Mouse (Mus musculus): ENCODE results near the gene Usp7. TPM values are rescaled to one million over a fixed set of nuclear protein-coding genes. Genes with fewer than 3 reads are reported as not detected.

Gene Usp7
- polyA plus RNA-seq, 1 experiment from 2014 or later = 26.5 TPM

GRCm38 (mm10) chr16:8663606-8664539, 128.2 kb downstream of the Usp7 start:
- Histone ChIP-seq H3K9ac (ENCODE audit: low read depth, low read length) (no peak overlapping the region), H3K36me3 (ENCODE audit: control insufficient read depth, insufficient read depth, low read length) (peaks cover 20% of the 10 kb centered on the region), H3K9me3 (replicated peaks; ENCODE audit: control insufficient read depth, low read length, poor library complexity, severe bottlenecking) (no peaks in the 10 kb centered on the region), H3K27ac (ENCODE audit: low read length) (no peak overlapping the region), H3K4me1 (ENCODE audit: control insufficient read depth, insufficient read depth, low read length) (peaks cover 19% of the 10 kb centered on the region), H3K27me3 (ENCODE audit: control insufficient read depth, insufficient read depth, low read depth, low read length) (no peaks in the 10 kb centered on the region), H3K4me2 (ENCODE audit: low read length) (no peak overlapping the region), H3K4me3 (ENCODE audit: low read depth, low read length) (no peak overlapping the region)
- peak; percentile 16; the same call in 1 of the 2 replicates for ATAC-seq
- 77% methylated on average over 24 of the region's 24 CpGs for WGBS

DNA sequence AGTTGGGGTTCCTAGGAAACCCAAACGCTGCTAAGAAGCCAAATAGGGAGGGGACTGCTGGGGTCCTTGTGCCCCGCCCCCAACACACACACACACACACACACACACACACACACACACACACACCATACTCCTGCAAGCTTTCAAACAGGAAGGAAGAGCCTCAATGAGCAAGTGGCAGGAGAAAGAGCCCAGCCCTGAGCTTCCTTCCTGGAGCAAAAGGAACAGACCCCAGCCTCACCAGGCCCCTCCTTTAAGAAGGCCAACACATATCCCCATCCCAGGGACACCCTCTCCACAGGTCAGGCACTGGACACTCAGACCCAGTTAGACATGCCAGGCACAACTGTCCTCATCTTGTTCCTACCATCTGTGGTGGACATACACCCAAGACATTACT, 129.1 kb downstream of the Usp7 start:
- Histone ChIP-seq H3K27ac (ENCODE audit: low read length) (no peak overlapping the region), H3K9me3 (replicated peaks; ENCODE audit: control insufficient read depth, low read length, poor library complexity, severe bottlenecking) (no peaks in the 10 kb centered on the region), H3K36me3 (ENCODE audit: control insufficient read depth, insufficient read depth, low read length) (peaks cover 22% of the 10 kb centered on the region)

GRCm38 (mm10) chr16:8658764-8659163, 133.3 kb downstream of the Usp7 start:
- H3K4me2 ChIP-seq (ENCODE audit: low read length) = no peak overlapping the region
- H3K9me3 ChIP-seq (replicated peaks; ENCODE audit: control insufficient read depth, low read length, poor library complexity, severe bottlenecking) = no peaks in the 10 kb centered on the region
- peaks cover 28% of the 10 kb centered on the region for H3K36me3 ChIP-seq (ENCODE audit: control insufficient read depth, insufficient read depth, low read length)
- no peak overlapping the region for H3K4me3 ChIP-seq (ENCODE audit: low read depth, low read length)
- ATAC-seq = no peak
- WGBS = 84% methylated on average over 4 of the region's 4 CpGs
- H3K9ac ChIP-seq (ENCODE audit: low read depth, low read length) = no peak overlapping the region
- no peaks in the 10 kb centered on the region for H3K27me3 ChIP-seq (ENCODE audit: control insufficient read depth, insufficient read depth, low read depth, low read length)
- H3K27ac ChIP-seq (ENCODE audit: low read length) = no peak overlapping the region
- no peaks in the 10 kb centered on the region for H3K4me1 ChIP-seq (ENCODE audit: control insufficient read depth, insufficient read depth, low read length)

More for the DNA sequence above, 129.1 kb downstream of the Usp7 start:
- peaks cover 10% of the 10 kb centered on the region for H3K4me1 ChIP-seq (ENCODE audit: control insufficient read depth, insufficient read depth, low read length)
- H3K27me3 ChIP-seq (ENCODE audit: control insufficient read depth, insufficient read depth, low read depth, low read length) = no peaks in the 10 kb centered on the region
- WGBS = 94% methylated on average over 2 of the region's 2 CpGs
- H3K4me3 ChIP-seq (ENCODE audit: low read depth, low read length) = no peak overlapping the region
- no peak for ATAC-seq
- no peak overlapping the region for H3K9ac ChIP-seq (ENCODE audit: low read depth, low read length)
- H3K4me2 ChIP-seq (ENCODE audit: low read length) = no peak overlapping the region

DNA sequence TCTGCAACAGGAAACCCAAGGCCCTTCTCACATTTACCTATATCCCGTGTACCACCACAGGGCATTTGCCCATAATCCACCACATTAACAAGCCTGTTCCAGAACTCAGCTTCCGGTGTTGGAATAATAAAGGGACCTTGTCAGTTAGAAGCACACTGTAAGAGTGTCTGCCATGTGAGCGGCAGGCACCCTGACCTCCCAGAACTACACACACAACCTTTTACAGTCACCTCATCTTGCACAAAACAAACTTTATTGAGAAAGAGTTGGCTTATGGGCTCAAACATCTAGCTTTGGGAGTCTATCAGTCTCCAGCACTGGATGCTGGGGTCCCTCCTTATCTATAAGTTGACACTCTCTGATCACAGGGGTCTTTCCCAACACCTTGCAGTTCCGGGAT, 133.8 kb downstream of the Usp7 start:
- Histone ChIP-seq H3K4me1 (ENCODE audit: control insufficient read depth, insufficient read depth, low read length) (no peaks in the 10 kb centered on the region), H3K9ac (ENCODE audit: low read depth, low read length) (no peak overlapping the region), H3K4me2 (ENCODE audit: low read length) (no peak overlapping the region), H3K27ac (ENCODE audit: low read length) (no peak overlapping the region), H3K36me3 (ENCODE audit: control insufficient read depth, insufficient read depth, low read length) (peaks cover 28% of the 10 kb centered on the region), H3K9me3 (replicated peaks; ENCODE audit: control insufficient read depth, low read length, poor library complexity, severe bottlenecking) (no peaks in the 10 kb centered on the region), H3K4me3 (ENCODE audit: low read depth, low read length) (no peak overlapping the region), H3K27me3 (ENCODE audit: control insufficient read depth, insufficient read depth, low read depth, low read length) (no peaks in the 10 kb centered on the region)
- no peak for ATAC-seq
- 80% methylated on average over 4 of the region's 4 CpGs for WGBS

- Histone ChIP-seq H3K36me3 (ENCODE audit: control insufficient read depth, insufficient read depth, low read length) (peaks cover 31% of the 10 kb centered on the region), H3K4me2 (ENCODE audit: low read length) (no peak overlapping the region), H3K4me3 (ENCODE audit: low read depth, low read length) (no peak overlapping the region), H3K9me3 (replicated peaks; ENCODE audit: control insufficient read depth, low read length, poor library complexity, severe bottlenecking) (no peaks in the 10 kb centered on the region), H3K9ac (ENCODE audit: low read depth, low read length) (no peak overlapping the region), H3K27ac (ENCODE audit: low read length) (no peak overlapping the region), H3K4me1 (ENCODE audit: control insufficient read depth, insufficient read depth, low read length) (no peaks in the 10 kb centered on the region), H3K27me3 (ENCODE audit: control insufficient read depth, insufficient read depth, low read depth, low read length) (no peaks in the 10 kb centered on the region)
- WGBS = 85% methylated on average over 2 of the region's 2 CpGs
- ATAC-seq = no peak
Observed at GRCm38 (mm10) chr16:8656256-8656655, 135.9 kb downstream of the Usp7 start.

DNA sequence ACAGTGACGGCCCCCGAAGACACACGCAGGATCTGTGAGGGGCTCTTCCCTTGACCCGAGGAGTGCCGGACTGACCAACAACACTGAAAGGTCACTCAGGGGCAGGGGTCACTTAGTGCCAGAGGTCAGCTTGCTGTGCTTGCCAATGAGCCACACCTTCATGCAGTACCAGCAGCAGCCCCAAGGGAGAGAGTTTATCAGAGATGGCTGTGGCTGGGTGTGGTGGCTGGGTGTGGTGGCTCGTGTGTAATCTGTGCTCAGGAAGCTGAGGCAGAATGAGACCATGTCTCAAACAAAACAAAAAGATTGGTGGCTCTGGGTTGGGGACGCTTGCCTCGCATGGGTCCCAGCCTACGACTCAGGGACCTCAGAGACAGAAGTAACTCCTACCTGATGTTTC, 136.5 kb downstream of the Usp7 start:
- peaks cover 30% of the 10 kb centered on the region for H3K36me3 ChIP-seq (ENCODE audit: control insufficient read depth, insufficient read depth, low read length)
- ATAC-seq = no peak
- 86% methylated on average over 9 of the region's 9 CpGs for WGBS
- H3K27ac ChIP-seq (ENCODE audit: low read length) = no peak overlapping the region
- H3K4me2 ChIP-seq (ENCODE audit: low read length) = no peak overlapping the region
- no peak overlapping the region for H3K9ac ChIP-seq (ENCODE audit: low read depth, low read length)
- H3K4me3 ChIP-seq (ENCODE audit: low read depth, low read length) = no peak overlapping the region
- H3K9me3 ChIP-seq (replicated peaks; ENCODE audit: control insufficient read depth, low read length, poor library complexity, severe bottlenecking) = no peaks in the 10 kb centered on the region
- no peaks in the 10 kb centered on the region for H3K4me1 ChIP-seq (ENCODE audit: control insufficient read depth, insufficient read depth, low read length)
- no peaks in the 10 kb centered on the region for H3K27me3 ChIP-seq (ENCODE audit: control insufficient read depth, insufficient read depth, low read depth, low read length)

GRCm38 (mm10) chr16:8655108-8655507, 137.0 kb downstream of the Usp7 start:
- no peak for ATAC-seq
- H3K27me3 ChIP-seq (ENCODE audit: control insufficient read depth, insufficient read depth, low read depth, low read length) = no peaks in the 10 kb centered on the region
- H3K36me3 ChIP-seq (ENCODE audit: control insufficient read depth, insufficient read depth, low read length) = peaks cover 26% of the 10 kb centered on the region
- no peak overlapping the region for H3K4me3 ChIP-seq (ENCODE audit: low read depth, low read length)
- no peak overlapping the region for H3K9ac ChIP-seq (ENCODE audit: low read depth, low read length)
- no peaks in the 10 kb centered on the region for H3K4me1 ChIP-seq (ENCODE audit: control insufficient read depth, insufficient read depth, low read length)
- H3K9me3 ChIP-seq (replicated peaks; ENCODE audit: control insufficient read depth, low read length, poor library complexity, severe bottlenecking) = no peaks in the 10 kb centered on the region
- H3K27ac ChIP-seq (ENCODE audit: low read length) = no peak overlapping the region
- 88% methylated on average over 6 of the region's 6 CpGs for WGBS
- H3K4me2 ChIP-seq (ENCODE audit: low read length) = no peak overlapping the region

DNA sequence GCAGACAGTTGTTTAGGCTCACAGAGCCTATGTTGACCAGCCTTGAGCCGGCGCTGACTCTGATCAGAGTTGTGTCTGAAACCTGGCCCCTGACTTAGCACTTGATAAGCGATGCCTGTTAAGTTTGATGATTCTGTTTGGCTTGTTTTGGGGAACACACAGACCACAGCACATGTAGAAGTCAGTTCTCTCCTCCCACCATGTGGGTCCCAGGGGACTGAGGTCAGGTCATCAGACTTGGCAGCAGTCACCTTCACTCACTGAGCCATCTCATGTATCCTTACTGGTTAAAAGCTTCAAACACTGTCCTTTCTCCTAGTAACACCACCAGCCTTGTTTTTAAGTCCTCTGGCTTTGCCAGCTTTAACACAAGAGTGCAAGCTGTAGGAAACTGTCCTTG, 142.1 kb downstream of the Usp7 start:
- WGBS = 92% methylated on average over 3 of the region's 3 CpGs
- Histone ChIP-seq H3K4me1 (ENCODE audit: control insufficient read depth, insufficient read depth, low read length) (no peaks in the 10 kb centered on the region), H3K4me3 (ENCODE audit: low read depth, low read length) (no peak overlapping the region), H3K27ac (ENCODE audit: low read length) (no peak overlapping the region), H3K9me3 (replicated peaks; ENCODE audit: control insufficient read depth, low read length, poor library complexity, severe bottlenecking) (no peaks in the 10 kb centered on the region), H3K9ac (ENCODE audit: low read depth, low read length) (no peak overlapping the region), H3K36me3 (ENCODE audit: control insufficient read depth, insufficient read depth, low read length) (peaks cover 22% of the 10 kb centered on the region), H3K4me2 (ENCODE audit: low read length) (no peak overlapping the region), H3K27me3 (ENCODE audit: control insufficient read depth, insufficient read depth, low read depth, low read length) (no peaks in the 10 kb centered on the region)
- ATAC-seq = no peak

GRCm38 (mm10) chr16:8645546-8645945, 146.6 kb downstream of the Usp7 start:
- H3K4me1 ChIP-seq (ENCODE audit: control insufficient read depth, insufficient read depth, low read length) = no peaks in the 10 kb centered on the region
- H3K9ac ChIP-seq (ENCODE audit: low read depth, low read length) = no peak overlapping the region
- peaks cover 27% of the 10 kb centered on the region for H3K36me3 ChIP-seq (ENCODE audit: control insufficient read depth, insufficient read depth, low read length)
- 82% methylated on average over 6 of the region's 6 CpGs for WGBS
- H3K27me3 ChIP-seq (ENCODE audit: control insufficient read depth, insufficient read depth, low read depth, low read length) = no peaks in the 10 kb centered on the region
- H3K4me3 ChIP-seq (ENCODE audit: low read depth, low read length) = no peak overlapping the region
- no peak for ATAC-seq
- H3K9me3 ChIP-seq (replicated peaks; ENCODE audit: control insufficient read depth, low read length, poor library complexity, severe bottlenecking) = no peaks in the 10 kb centered on the region
- no peak overlapping the region for H3K27ac ChIP-seq (ENCODE audit: low read length)
- no peak overlapping the region for H3K4me2 ChIP-seq (ENCODE audit: low read length)
